Mouse (Mus musculus): Measurements from ENCODE around the gene Slc27a1. TPM values are rescaled to one million over a fixed set of nuclear protein-coding genes. Genes with fewer than 3 reads are reported as not detected.

Gene Slc27a1
- polyA plus RNA-seq, 1 experiment from 2014 or later: 26.5 TPM

- Histone ChIP-seq H3K9me3 (ENCODE audit: control insufficient read depth, low read length) (no peaks in the 10 kb centered on the region), H3K27ac (replicated peaks) (no peak overlapping the region), H3K4me2 (replicated peaks; ENCODE audit: low read depth) (peak overlapping the region; percentile 54), H3K4me1 (replicated peaks; ENCODE audit: control insufficient read depth, insufficient read depth) (peaks cover 3% of the 10 kb centered on the region; the same call in 1 of the 2 replicates), H3K36me3 (ENCODE audit: control insufficient read depth, insufficient read depth, low read length) (no peaks in the 10 kb centered on the region), H3K27me3 (ENCODE audit: control insufficient read depth, insufficient read depth, low read length) (peaks cover 3% of the 10 kb centered on the region; the same call in 1 of the 2 replicates), H3K4me3 (ENCODE audit: low read depth, low read length) (peak overlapping the region; percentile 30), H3K9ac (ENCODE audit: low read length) (peak overlapping the region; percentile 18; the same call in 1 of the 2 replicates)
- ATAC-seq (ENCODE audit: low FRiP score, low TSS enrichment): peak; percentile 93
- peak; percentile 95 for DNase-seq (ENCODE audit: low spot score)
- WGBS: 2% methylated on average over 31 of the region's 32 CpGs
- TF ChIP-seq CTCF (IDR thresholded peaks at IDR 0.05; ENCODE audit: low read depth): no peak
- no peak for TF ChIP-seq EP300 (optimal IDR thresholded peaks at IDR 0.05)
Observed at GRCm38 (mm10) chr8:71602666-71603334, 34.1 kb downstream of the Slc27a1 start.

DNA sequence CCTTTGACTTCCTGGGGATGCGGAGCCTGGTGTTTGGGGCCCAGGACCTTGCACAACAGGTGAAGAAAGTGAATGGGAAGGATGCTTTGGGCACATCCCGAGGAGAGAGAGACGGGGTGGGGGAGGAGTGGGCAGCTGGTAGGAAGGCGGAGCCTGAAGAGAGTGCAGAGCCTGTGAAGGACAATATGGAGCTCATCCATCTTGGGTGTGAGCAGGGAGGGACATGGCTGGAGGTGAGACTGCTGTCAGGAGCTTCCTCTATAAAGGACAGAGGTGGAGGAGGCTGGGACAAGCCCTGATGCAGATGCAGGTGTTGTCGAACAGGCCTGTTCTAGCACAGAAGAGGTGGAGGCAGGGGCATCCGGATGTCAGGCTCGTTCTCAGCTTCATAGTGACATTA is 35.3 kb downstream of the Slc27a1 start:
- Histone ChIP-seq H3K4me1 (replicated peaks; ENCODE audit: control insufficient read depth, insufficient read depth) (peaks cover 3% of the 10 kb centered on the region; the same call in 1 of the 2 replicates), H3K36me3 (ENCODE audit: control insufficient read depth, insufficient read depth, low read length) (no peaks in the 10 kb centered on the region), H3K9me3 (ENCODE audit: control insufficient read depth, low read length) (no peaks in the 10 kb centered on the region), H3K4me2 (replicated peaks; ENCODE audit: low read depth) (no peak overlapping the region), H3K9ac (ENCODE audit: low read length) (no peak overlapping the region), H3K27ac (replicated peaks) (no peak overlapping the region), H3K4me3 (ENCODE audit: low read depth, low read length) (no peak overlapping the region), H3K27me3 (ENCODE audit: control insufficient read depth, insufficient read depth, low read length) (peaks cover 3% of the 10 kb centered on the region; the same call in 1 of the 2 replicates)
- no peak for ATAC-seq (ENCODE audit: low FRiP score, low TSS enrichment)
- DNase-seq (ENCODE audit: low spot score): no peak
- WGBS: 52% methylated on average over 7 of the region's 7 CpGs
- TF ChIP-seq EP300 (optimal IDR thresholded peaks at IDR 0.05) (no peak), CTCF (IDR thresholded peaks at IDR 0.05; ENCODE audit: low read depth) (no peak)

- WGBS: under 1% methylated on average over 78 of the region's 82 CpGs
- Histone ChIP-seq H3K27me3 (ENCODE audit: control insufficient read depth, insufficient read depth, low read length) (no peaks in the 10 kb centered on the region), H3K9me3 (ENCODE audit: control insufficient read depth, low read length) (no peaks in the 10 kb centered on the region), H3K9ac (ENCODE audit: low read length) (peak within 1 kb of the TSS; percentile 82), H3K4me2 (replicated peaks; ENCODE audit: low read depth) (peak within 1 kb of the TSS; percentile 92), H3K27ac (replicated peaks) (peak within 1 kb of the TSS; percentile 85), H3K4me3 (ENCODE audit: low read depth, low read length) (peak within 1 kb of the TSS; percentile 89), H3K36me3 (ENCODE audit: control insufficient read depth, insufficient read depth, low read length) (peaks cover 9% of the 10 kb centered on the region; the same call in 1 of the 2 replicates), H3K4me1 (replicated peaks; ENCODE audit: control insufficient read depth, insufficient read depth) (peaks cover 4% of the 10 kb centered on the region)
- DNase-seq (ENCODE audit: low spot score): peak; percentile 96
- peak; percentile 99 for ATAC-seq (ENCODE audit: low FRiP score, low TSS enrichment)
- peak; percentile 69 for TF ChIP-seq EP300 (optimal IDR thresholded peaks at IDR 0.05)
- peak; percentile 28 for TF ChIP-seq CTCF (IDR thresholded peaks at IDR 0.05; ENCODE audit: low read depth)
Observed at GRCm38 (mm10) chr8:71610822-71611651, 42.4 kb downstream of the Slc27a1 start, which contains the start of gene Colgalt1. Colgalt1 (plus strand) TSS chr8:71610998.

GRCm38 (mm10) chr8:71612141-71612540 is 43.5 kb downstream of the Slc27a1 start:
- ATAC-seq (ENCODE audit: low FRiP score, low TSS enrichment): no peak

GRCm38 (mm10) chr8:71613418-71613817 is 44.7 kb downstream of the Slc27a1 start:
- Histone ChIP-seq H3K4me2 (replicated peaks; ENCODE audit: low read depth) (no peak overlapping the region), H3K36me3 (ENCODE audit: control insufficient read depth, insufficient read depth, low read length) (peaks cover 19% of the 10 kb centered on the region)
- WGBS: 56% methylated on average over 4 of the region's 4 CpGs

More at GRCm38 (mm10) chr8:71612141-71612540, 43.5 kb downstream of the Slc27a1 start:
- no peak for DNase-seq (ENCODE audit: low spot score)
- Histone ChIP-seq H3K9me3 (ENCODE audit: control insufficient read depth, low read length) (no peaks in the 10 kb centered on the region), H3K27me3 (ENCODE audit: control insufficient read depth, insufficient read depth, low read length) (no peaks in the 10 kb centered on the region), H3K9ac (ENCODE audit: low read length) (peak overlapping the region; percentile 82; the same call in 1 of the 2 replicates), H3K4me2 (replicated peaks; ENCODE audit: low read depth) (peak overlapping the region; percentile 92), H3K27ac (replicated peaks) (no peak overlapping the region), H3K4me3 (ENCODE audit: low read depth, low read length) (peak overlapping the region; percentile 89), H3K4me1 (replicated peaks; ENCODE audit: control insufficient read depth, insufficient read depth) (peaks cover 4% of the 10 kb centered on the region), H3K36me3 (ENCODE audit: control insufficient read depth, insufficient read depth, low read length) (peaks cover 12% of the 10 kb centered on the region; the same call in 1 of the 2 replicates)
- no peak for TF ChIP-seq CTCF (IDR thresholded peaks at IDR 0.05; ENCODE audit: low read depth)
- no peak for TF ChIP-seq EP300 (optimal IDR thresholded peaks at IDR 0.05)
- WGBS: 38% methylated on average over 5 of the region's 5 CpGs

More at GRCm38 (mm10) chr8:71613418-71613817, 44.7 kb downstream of the Slc27a1 start:
- ATAC-seq (ENCODE audit: low FRiP score, low TSS enrichment) (no peak), DNase-seq (ENCODE audit: low spot score) (no peak)
- Histone ChIP-seq H3K9me3 (ENCODE audit: control insufficient read depth, low read length) (no peaks in the 10 kb centered on the region), H3K4me1 (replicated peaks; ENCODE audit: control insufficient read depth, insufficient read depth) (peaks cover 4% of the 10 kb centered on the region), H3K27ac (replicated peaks) (no peak overlapping the region), H3K27me3 (ENCODE audit: control insufficient read depth, insufficient read depth, low read length) (no peaks in the 10 kb centered on the region), H3K9ac (ENCODE audit: low read length) (0 out of 2 replicates have a peak overlapping the region, but pooled peaks have one; percentile 1), H3K4me3 (ENCODE audit: low read depth, low read length) (no peak overlapping the region)
- no peak for TF ChIP-seq EP300 (optimal IDR thresholded peaks at IDR 0.05)
- TF ChIP-seq CTCF (IDR thresholded peaks at IDR 0.05; ENCODE audit: low read depth): no peak
